Mouse (Mus musculus) embryonic facial prominence, embryonic 11.5 days (tissue): ENCODE measurements around the gene Hexa. TPM values are rescaled to one million over a fixed set of nuclear protein-coding genes. Genes with fewer than 3 reads are reported as not detected.

Experiments used
- ATAC-seq: fragments of 200-750 bp; cut with Nextera tagmentation; replicated peaks from 2 replicates; pipeline ENCODE4 v1.8.0; 2017; ENCODE audit warnings: low read depth; ENCODE audit not compliant: insufficient number of reproducible peaks, low FRiP score, low TSS enrichment
- DNase-seq: peaks from one replicate; pipeline ENCODE4 v3.0.0-alpha.2; 2015; ENCODE audit warnings: low spot score
- H3K27ac ChIP-seq: fragments of 300-500 bp; sonication (generic); replicated peaks from 2 replicates; pipeline ENCODE4 v1.5.1; 2014; ENCODE audit warnings: mild to moderate bottlenecking, low read depth, low read length, control low read depth
- H3K27me3 ChIP-seq: fragments of 300-500 bp; sonication (generic); 2 replicates; pipeline ENCODE4 v1.6.1; 2014; ENCODE audit warnings: mild to moderate bottlenecking, low read length, moderate library complexity, mixed read lengths; ENCODE audit not compliant: control insufficient read depth, insufficient read depth
- H3K36me3 ChIP-seq: fragments of 300-500 bp; sonication (generic); replicated peaks from 2 replicates; pipeline ENCODE4 v1.6.1; 2014; ENCODE audit warnings: low read depth, mild to moderate bottlenecking, low read length, moderate library complexity, mixed read lengths; ENCODE audit not compliant: control insufficient read depth, insufficient read depth
- H3K4me1 ChIP-seq: fragments of 300-500 bp; sonication (generic); 2 replicates; pipeline ENCODE4 v1.6.1; 2014; ENCODE audit warnings: low read length, mixed read lengths; ENCODE audit not compliant: control insufficient read depth, insufficient read depth
- H3K4me2 ChIP-seq: fragments of 300-500 bp; sonication (generic); 2 replicates; pipeline ENCODE4 v1.6.1; 2014; ENCODE audit warnings: low read depth, mild to moderate bottlenecking, control low read depth, low read length, moderate library complexity
- H3K4me3 ChIP-seq: fragments of 300-500 bp; sonication (generic); 2 replicates; pipeline ENCODE4 v1.5.1; 2014; ENCODE audit warnings: low read depth, low read length, control low read depth
- H3K9ac ChIP-seq: fragments of 300-500 bp; sonication (generic); replicated peaks from 2 replicates; pipeline ENCODE4 v1.6.1; 2014; ENCODE audit warnings: mild to moderate bottlenecking, control low read depth, low read length
- H3K9me3 ChIP-seq: fragments of 300-500 bp; sonication (generic); replicated peaks from 2 replicates; pipeline ENCODE4 v1.6.1; 2016; ENCODE audit warnings: mild to moderate bottlenecking, low read length, inconsistent platforms, mixed read lengths; ENCODE audit not compliant: control insufficient read depth
- WGBS: fragments of 180-500 bp; shearing (Covaris S2); extraction: QIAGEN DNeasy Blood & Tissue Kit; methylation state at CpG from one replicate; pipeline ENCODE4 v1.1.7; 2014; 5-methylcytosine and 5-hydroxymethylcytosine counted together
- polyA plus RNA-seq: library from polyadenylated mRNA; unstranded; fragments of >200 nt; fragmentation: Nextera tagmentation; extraction: Ambion mirVana; gene quantifications from 2 replicates; pipeline ENCODE4 v1.2.1, GENCODE M21; 2014

Hexa gene
- polyA plus RNA-seq, 1 experiment from 2014 or later = 49.4 TPM

- no peak overlapping the region for H3K4me2 ChIP-seq
- no peak overlapping the region for H3K9ac ChIP-seq
- DNase-seq = no peak
- no peaks in the 10 kb centered on the region for H3K9me3 ChIP-seq
- H3K4me1 ChIP-seq = no peaks in the 10 kb centered on the region
- H3K36me3 ChIP-seq = no peaks in the 10 kb centered on the region
- no peak for ATAC-seq
- H3K27ac ChIP-seq = no peak overlapping the region
- H3K4me3 ChIP-seq = no peak overlapping the region
- H3K27me3 ChIP-seq = no peaks in the 10 kb centered on the region; the same call in 1 of the 2 replicates
- WGBS = 72% methylated on average over 5 of the region's 5 CpGs
Observed at GRCm38 (mm10) chr9:59588252-59588651, 48.9 kb downstream of the Hexa start.

DNA sequence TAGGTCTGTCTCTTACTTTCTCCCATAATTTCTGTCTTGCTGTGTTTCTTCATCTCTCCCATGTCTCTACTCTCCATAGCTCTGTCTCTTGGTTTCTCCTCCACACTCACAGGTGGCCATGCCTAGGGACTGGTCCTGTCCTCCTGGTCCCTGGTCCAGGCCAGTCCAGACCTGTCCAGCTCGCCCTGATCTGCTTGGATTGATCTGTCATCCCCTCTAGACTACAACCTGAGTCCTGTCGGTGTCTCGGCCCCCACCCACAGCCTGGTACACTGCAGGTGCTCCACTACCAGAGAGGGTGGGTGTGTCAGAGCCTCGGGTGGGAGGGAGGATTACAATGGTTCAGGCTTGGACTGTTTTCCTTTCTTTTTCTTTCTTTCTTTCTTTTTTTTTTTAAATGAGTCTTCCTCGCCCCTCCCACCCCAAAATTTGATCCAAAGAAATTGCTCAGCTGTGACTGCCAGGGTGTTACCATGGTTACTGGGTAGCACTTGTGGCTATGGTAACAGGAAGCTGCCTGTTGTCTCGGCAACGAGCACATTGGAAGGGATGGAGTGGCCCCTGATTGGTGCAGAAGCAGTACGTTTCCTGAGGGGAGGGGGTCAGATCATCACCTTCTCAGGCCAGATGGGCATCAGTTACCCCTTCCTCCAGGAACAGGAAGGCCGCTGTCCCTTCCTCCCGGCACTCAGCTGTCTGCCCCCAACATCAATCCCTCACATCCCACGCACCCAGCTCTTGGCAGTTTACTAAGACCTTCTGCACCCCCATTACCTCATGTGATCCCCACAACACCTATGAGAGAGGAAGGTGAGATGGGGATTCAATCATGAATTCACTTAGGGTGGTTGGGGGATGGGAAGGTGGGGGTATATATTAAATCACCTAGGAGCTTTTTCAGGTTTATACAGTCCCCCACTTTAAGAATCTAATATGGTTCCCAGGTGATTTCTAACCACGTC lies 49.7 kb downstream of the Hexa start:
- no peak overlapping the region for H3K9ac ChIP-seq
- H3K9me3 ChIP-seq = no peaks in the 10 kb centered on the region
- H3K4me3 ChIP-seq = no peak overlapping the region
- no peak overlapping the region for H3K4me2 ChIP-seq
- no peaks in the 10 kb centered on the region for H3K4me1 ChIP-seq
- DNase-seq (peak; percentile 65), ATAC-seq (peak; percentile 42; the same call in 1 of the 2 replicates)
- no peaks in the 10 kb centered on the region for H3K36me3 ChIP-seq
- H3K27ac ChIP-seq = no peak overlapping the region
- no peaks in the 10 kb centered on the region; the same call in 1 of the 2 replicates for H3K27me3 ChIP-seq
- 40% methylated on average over 12 of the region's 12 CpGs for WGBS

DNA sequence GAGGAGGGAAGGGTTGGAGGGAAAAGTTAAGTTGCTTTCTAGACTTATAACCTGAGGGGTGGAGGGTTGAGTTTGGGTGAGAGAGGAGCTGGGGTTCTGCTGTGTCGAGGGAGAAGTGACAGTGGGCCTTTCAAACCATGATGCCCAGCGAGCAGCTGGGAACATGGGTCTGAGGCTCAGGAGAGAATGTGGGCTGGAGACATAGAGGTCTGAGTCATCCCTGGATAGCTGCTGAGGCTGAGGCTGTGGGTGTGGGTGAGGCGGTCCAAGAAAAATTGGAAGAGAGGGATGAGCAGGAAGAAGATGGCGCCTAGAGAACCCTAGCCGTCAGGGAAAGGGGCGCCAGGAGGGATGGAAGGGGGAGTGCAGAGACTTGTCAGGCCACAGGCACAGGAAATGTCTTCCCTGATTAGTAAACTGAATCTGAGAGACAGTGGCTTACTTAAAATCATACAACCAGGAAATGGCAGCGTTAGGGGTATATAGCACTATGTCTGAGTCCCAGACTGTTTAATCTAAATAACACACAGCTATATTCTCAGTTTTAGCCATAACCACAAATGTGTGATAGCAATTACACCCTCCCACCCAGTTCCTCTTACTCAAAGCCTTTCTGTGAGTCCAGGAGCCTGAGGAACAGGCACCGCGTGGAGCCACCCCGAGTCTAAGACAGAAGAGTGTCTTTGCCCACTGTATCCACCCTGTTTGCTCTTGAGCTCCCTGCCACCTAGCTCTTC lies 50.5 kb downstream of the Hexa start:
- DNase-seq = no peak
- H3K27ac ChIP-seq = no peak overlapping the region
- H3K27me3 ChIP-seq = no peaks in the 10 kb centered on the region; the same call in 1 of the 2 replicates
- no peak overlapping the region for H3K4me2 ChIP-seq
- no peak overlapping the region for H3K9ac ChIP-seq
- no peak overlapping the region for H3K4me3 ChIP-seq
- no peak for ATAC-seq
- H3K9me3 ChIP-seq = no peaks in the 10 kb centered on the region
- no peaks in the 10 kb centered on the region for H3K36me3 ChIP-seq
- H3K4me1 ChIP-seq = no peaks in the 10 kb centered on the region
- WGBS = 80% methylated on average over 10 of the region's 10 CpGs

DNA sequence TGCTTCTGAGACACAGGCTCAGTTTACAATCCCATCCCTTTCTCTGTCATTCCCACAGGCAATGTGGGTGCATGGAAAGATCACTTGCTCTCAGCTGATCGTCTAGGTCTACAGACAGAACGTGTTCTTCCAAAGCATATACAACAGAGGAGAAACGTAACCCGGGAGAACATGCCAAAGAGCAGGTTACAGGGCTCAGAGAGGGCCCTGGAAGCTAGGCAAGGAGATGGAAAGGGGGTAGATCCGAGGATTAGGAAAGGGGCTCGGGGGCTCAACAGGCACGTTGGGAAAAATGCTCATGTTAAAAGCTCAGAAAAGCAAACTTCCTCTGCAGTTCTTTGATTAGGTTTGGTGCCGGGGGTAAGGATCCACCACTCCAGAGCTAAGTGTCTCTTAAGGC lies 62.3 kb downstream of the Hexa start:
- no peaks in the 10 kb centered on the region for H3K36me3 ChIP-seq

GRCm38 (mm10) chr9:59605967-59606366 lies 66.6 kb downstream of the Hexa start:
- Histone ChIP-seq H3K4me2 (no peak overlapping the region), H3K9ac (no peak overlapping the region), H3K4me1 (no peaks in the 10 kb centered on the region), H3K27ac (no peak overlapping the region), H3K27me3 (peaks cover 2% of the 10 kb centered on the region; the same call in 1 of the 2 replicates), H3K9me3 (no peaks in the 10 kb centered on the region), H3K4me3 (no peak overlapping the region), H3K36me3 (no peaks in the 10 kb centered on the region)
- no peak for DNase-seq
- 49% methylated on average over 6 of the region's 6 CpGs for WGBS
- no peak for ATAC-seq

More for the DNA sequence above, 62.3 kb downstream of the Hexa start:
- Histone ChIP-seq H3K4me1 (no peaks in the 10 kb centered on the region), H3K27ac (no peak overlapping the region), H3K4me3 (no peak overlapping the region), H3K27me3 (peaks cover 2% of the 10 kb centered on the region; the same call in 1 of the 2 replicates), H3K9me3 (no peaks in the 10 kb centered on the region), H3K9ac (no peak overlapping the region), H3K4me2 (no peak overlapping the region)
- ATAC-seq (no peak), DNase-seq (no peak)
- 79% methylated on average over 8 of the region's 8 CpGs for WGBS

DNA sequence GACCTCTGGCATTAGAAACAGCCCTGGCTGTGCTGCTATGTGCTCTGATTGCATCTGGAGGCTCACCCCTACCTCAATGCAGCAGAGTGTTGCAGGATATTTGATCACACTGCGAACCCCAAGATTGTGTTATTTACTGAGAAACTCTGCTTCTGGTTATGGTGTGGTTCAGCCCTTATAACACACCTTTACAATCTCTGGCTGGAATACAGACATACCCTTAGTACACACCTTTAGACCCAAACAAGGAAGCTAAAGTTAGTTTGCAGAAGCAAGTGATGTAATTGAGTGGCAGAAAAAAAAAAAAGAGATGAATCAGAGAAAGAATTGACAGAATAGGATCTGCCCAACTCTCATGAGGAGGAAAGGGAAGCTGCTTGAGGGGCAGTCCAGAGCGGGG lies 71.6 kb downstream of the Hexa start:
- H3K27me3 ChIP-seq = no peaks in the 10 kb centered on the region
- no peak overlapping the region for H3K27ac ChIP-seq
- H3K4me1 ChIP-seq = no peaks in the 10 kb centered on the region
- no peaks in the 10 kb centered on the region for H3K36me3 ChIP-seq
- no peak overlapping the region for H3K4me2 ChIP-seq
- no peak overlapping the region for H3K4me3 ChIP-seq
- no peak for DNase-seq
- no peak for ATAC-seq
- no peaks in the 10 kb centered on the region for H3K9me3 ChIP-seq
- 88% methylated on average over 2 of the region's 2 CpGs for WGBS
- H3K9ac ChIP-seq = no peak overlapping the region
